Mouse (Mus musculus): ENCODE measurements around the gene Cdcp2. TPM values are rescaled to one million over a fixed set of nuclear protein-coding genes. Genes with fewer than 3 reads are reported as not detected.
A peak's percentile ranks its signal among the peaks of the same experiment; 100 is the strongest.

The Cdcp2 gene
- total and polyA plus RNA-seq, 3 experiments = not detected

DNA sequence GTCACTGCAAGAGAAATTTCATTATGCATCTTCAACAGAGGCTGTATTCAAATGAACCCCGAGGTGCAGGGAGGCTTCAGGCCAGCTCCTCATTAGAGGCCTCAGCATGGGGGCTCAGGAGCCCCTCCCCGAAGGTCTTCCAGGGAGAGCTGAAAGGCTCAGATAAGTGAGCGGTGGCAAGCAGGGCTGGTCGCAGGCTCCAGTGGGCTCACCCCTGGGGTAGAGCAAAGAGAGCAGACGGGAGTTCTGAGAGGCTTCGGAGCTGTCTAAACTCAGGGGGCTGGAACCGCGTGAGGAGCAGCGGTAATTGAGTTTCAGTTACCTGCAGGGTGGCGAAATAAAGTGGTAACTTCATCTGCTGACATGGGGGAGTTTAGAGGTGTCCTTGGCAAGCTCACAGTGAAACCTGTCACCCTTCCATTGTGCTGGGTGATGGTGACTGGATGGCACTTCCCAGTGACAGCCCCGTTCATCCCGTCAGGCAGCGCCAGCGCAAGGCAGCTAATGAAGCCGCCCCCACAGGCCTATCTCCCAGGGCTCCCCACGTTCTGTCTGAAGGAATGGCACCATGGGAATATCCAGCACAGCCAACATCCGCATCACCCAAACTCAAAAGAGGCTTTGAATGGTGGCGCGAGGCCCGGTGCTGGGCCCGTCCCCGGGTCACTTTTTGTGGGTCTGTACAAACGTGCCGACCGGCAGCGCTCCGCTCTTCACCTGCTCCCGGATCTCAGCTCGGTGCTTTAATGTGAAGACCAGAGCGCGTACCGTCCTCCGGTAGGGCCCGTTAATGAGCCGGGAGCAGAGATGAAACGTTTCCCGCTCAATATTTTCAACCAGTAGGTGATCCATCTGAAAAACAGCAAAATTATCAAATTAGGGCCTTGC is 42.5 kb downstream of the Cdcp2 start:
- Histone ChIP-seq H3K4me3 (ENCODE audit: control insufficient read depth in 1 of 2, insufficient read depth in 1 of 2, low read depth in 2 of 2, low read length in 2 of 2) (no peak overlapping the region), H3K27ac (ENCODE audit: control insufficient read depth, low read depth, low read length) (no peak overlapping the region), H3K79me2 (ENCODE audit: control insufficient read depth, insufficient read depth, low read length, poor library complexity) (no peaks in the 10 kb centered on the region), H3K36me3 (ENCODE audit: control insufficient read depth in 1 of 2, insufficient read depth in 2 of 2, low read length in 2 of 2) (peaks cover 0 to 19% of the 10 kb centered on the region in 2 experiments; a peak in 2 of 4 replicates), H3K9ac (ENCODE audit: control insufficient read depth, low read depth, low read length, poor library complexity, severe bottlenecking) (no peak overlapping the region), H3K4me1 (ENCODE audit: control insufficient read depth in 1 of 2, insufficient read depth in 2 of 2, low read length in 2 of 2) (peaks cover 3 to 23% of the 10 kb centered on the region in 2 experiments; a peak in 3 of 4 replicates), H3K27me3 (ENCODE audit: control insufficient read depth in 1 of 2, insufficient read depth in 2 of 2, low read length in 2 of 2) (no peaks in the 10 kb centered on the region), H3K9me3 (replicated peaks; ENCODE audit: insufficient read depth, low read length) (no peaks in the 10 kb centered on the region)
- no peak for DNase-seq (ENCODE audit: low read depth, low spot score)
- TF ChIP-seq POLR2A (IDR thresholded peaks at IDR 0.05; ENCODE audit: control insufficient read depth in 1 of 2, insufficient read depth in 1 of 2, low read depth in 1 of 2, low read length in 2 of 2, poor library complexity in 1 of 2) = no peak
- no peak for TF ChIP-seq MAX (IDR thresholded peaks at IDR 0.05; ENCODE audit: low read length)
- TF ChIP-seq ZNF384 (IDR thresholded peaks at IDR 0.05; ENCODE audit: low read depth, low read length) = no peak
- TF ChIP-seq MYB (IDR thresholded peaks at IDR 0.05; ENCODE audit: low read depth, low read length) = no peak
- no peak for TF ChIP-seq MEF2A (IDR thresholded peaks at IDR 0.05; ENCODE audit: extremely low read depth, insufficient replicate concordance, low read depth, low read length, poor library complexity, severe bottlenecking)
- no peak for TF ChIP-seq BHLHE40 (IDR thresholded peaks at IDR 0.05; ENCODE audit: borderline replicate concordance, low read depth, low read length)
- no peak for TF ChIP-seq CTCF (IDR thresholded peaks at IDR 0.05 in 2 of 3, conservative IDR thresholded peaks at IDR 0.05 in 1 of 3; ENCODE audit: control insufficient read depth in 1 of 3, insufficient read depth in 1 of 3, low read depth in 2 of 3, low read length in 3 of 3, poor library complexity in 1 of 3, severe bottlenecking in 1 of 3)

DNA sequence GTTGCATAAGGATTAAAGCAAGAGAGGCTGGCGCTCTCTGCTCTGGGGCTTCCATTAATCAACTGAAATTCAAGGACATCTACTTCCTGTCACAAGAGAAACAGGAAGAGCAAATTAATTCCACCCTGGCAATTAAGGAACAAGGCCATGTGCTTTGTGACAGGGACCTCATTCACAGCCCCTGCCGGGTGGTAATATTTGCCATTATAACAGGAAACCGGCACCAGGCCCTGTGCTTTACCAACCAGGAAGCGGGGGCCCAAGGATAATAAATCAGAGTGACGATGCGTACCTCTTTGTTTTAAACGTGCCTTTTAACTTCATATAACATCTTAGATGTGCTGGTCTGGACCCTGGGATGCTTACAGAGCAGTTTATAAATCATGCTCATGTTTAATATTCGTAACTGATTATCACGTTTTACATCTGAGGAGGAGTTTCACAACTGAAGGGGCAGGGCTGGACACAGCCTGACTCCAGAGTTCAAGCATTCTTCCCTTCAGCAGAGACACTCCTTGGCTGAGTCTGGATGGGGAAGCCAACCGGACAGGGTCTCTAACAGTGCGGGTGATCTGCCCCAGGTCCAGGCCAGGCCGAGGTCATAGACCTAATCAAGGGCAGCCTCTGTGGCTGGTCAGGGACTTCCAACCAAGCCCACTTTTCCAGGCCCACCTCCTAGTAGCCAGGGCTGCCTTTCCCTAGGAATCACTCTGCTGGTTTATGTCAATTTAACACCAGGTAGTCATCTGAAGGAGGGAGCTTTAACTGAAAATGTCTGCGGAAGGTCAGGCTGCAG is 43.3 kb downstream of the Cdcp2 start:
- Histone ChIP-seq H3K4me3 (ENCODE audit: control insufficient read depth in 1 of 2, insufficient read depth in 1 of 2, low read depth in 2 of 2, low read length in 2 of 2) (no peak overlapping the region), H3K79me2 (ENCODE audit: control insufficient read depth, insufficient read depth, low read length, poor library complexity) (no peaks in the 10 kb centered on the region), H3K36me3 (ENCODE audit: control insufficient read depth in 1 of 2, insufficient read depth in 2 of 2, low read length in 2 of 2) (peaks cover 0 to 14% of the 10 kb centered on the region in 2 experiments; a peak in 2 of 4 replicates), H3K27me3 (ENCODE audit: control insufficient read depth in 1 of 2, insufficient read depth in 2 of 2, low read length in 2 of 2) (no peaks in the 10 kb centered on the region), H3K9me3 (replicated peaks; ENCODE audit: insufficient read depth, low read length) (no peaks in the 10 kb centered on the region), H3K4me1 (ENCODE audit: control insufficient read depth in 1 of 2, insufficient read depth in 2 of 2, low read length in 2 of 2) (peaks cover 0 to 19% of the 10 kb centered on the region in 2 experiments; a peak in 3 of 4 replicates), H3K9ac (ENCODE audit: control insufficient read depth, low read depth, low read length, poor library complexity, severe bottlenecking) (no peak overlapping the region), H3K27ac (ENCODE audit: control insufficient read depth, low read depth, low read length) (no peak overlapping the region)
- DNase-seq (ENCODE audit: low read depth, low spot score) = peak; percentile 35
- TF ChIP-seq SMC3 (IDR thresholded peaks at IDR 0.05; ENCODE audit: low read depth, low read length) (no peak), TAL1 (IDR thresholded peaks at IDR 0.05; ENCODE audit: low read length) (no peak), MAX (IDR thresholded peaks at IDR 0.05; ENCODE audit: low read length) (peak; percentile 68), CHD1 (IDR thresholded peaks at IDR 0.05; ENCODE audit: low read depth, low read length) (no peak), CTCF (IDR thresholded peaks at IDR 0.05 in 2 of 3, conservative IDR thresholded peaks at IDR 0.05 in 1 of 3; ENCODE audit: control insufficient read depth in 1 of 3, insufficient read depth in 1 of 3, low read depth in 2 of 3, low read length in 3 of 3, poor library complexity in 1 of 3, severe bottlenecking in 1 of 3) (no peak), POLR2AphosphoS2 (IDR thresholded peaks at IDR 0.05; ENCODE audit: low read length) (no peak), ETS1 (IDR thresholded peaks at IDR 0.05; ENCODE audit: low read depth, low read length) (no peak), POLR2A (IDR thresholded peaks at IDR 0.05; ENCODE audit: control insufficient read depth in 1 of 2, insufficient read depth in 1 of 2, low read depth in 1 of 2, low read length in 2 of 2, poor library complexity in 1 of 2) (no peak), MYC (IDR thresholded peaks at IDR 0.05; ENCODE audit: low read depth, low read length) (peak; percentile 71), TCF12 (IDR thresholded peaks at IDR 0.05; ENCODE audit: low read depth, low read length) (no peak)
